Mouse (Mus musculus) embryonic facial prominence, embryonic 11.5 days (tissue): ENCODE results near the gene Ank. TPM values are rescaled to one million over a fixed set of nuclear protein-coding genes. Genes with fewer than 3 reads are reported as not detected.

Experiments
- ATAC-seq: fragments of 200-750 bp; cut with Nextera tagmentation; replicated peaks from 2 replicates; pipeline ENCODE4 v1.8.0; 2017; ENCODE audit warnings: low read depth; ENCODE audit not compliant: insufficient number of reproducible peaks, low FRiP score, low TSS enrichment
- DNase-seq: peaks from one replicate; pipeline ENCODE4 v3.0.0-alpha.2; 2015; ENCODE audit warnings: low spot score
- H3K27ac ChIP-seq: fragments of 300-500 bp; sonication (generic); replicated peaks from 2 replicates; pipeline ENCODE4 v1.5.1; 2014; ENCODE audit warnings: mild to moderate bottlenecking, low read depth, low read length, control low read depth
- H3K27me3 ChIP-seq: fragments of 300-500 bp; sonication (generic); 2 replicates; pipeline ENCODE4 v1.6.1; 2014; ENCODE audit warnings: mild to moderate bottlenecking, low read length, moderate library complexity, mixed read lengths; ENCODE audit not compliant: control insufficient read depth, insufficient read depth
- H3K36me3 ChIP-seq: fragments of 300-500 bp; sonication (generic); replicated peaks from 2 replicates; pipeline ENCODE4 v1.6.1; 2014; ENCODE audit warnings: low read depth, mild to moderate bottlenecking, low read length, moderate library complexity, mixed read lengths; ENCODE audit not compliant: control insufficient read depth, insufficient read depth
- H3K4me1 ChIP-seq: fragments of 300-500 bp; sonication (generic); 2 replicates; pipeline ENCODE4 v1.6.1; 2014; ENCODE audit warnings: low read length, mixed read lengths; ENCODE audit not compliant: control insufficient read depth, insufficient read depth
- H3K4me2 ChIP-seq: fragments of 300-500 bp; sonication (generic); 2 replicates; pipeline ENCODE4 v1.6.1; 2014; ENCODE audit warnings: low read depth, mild to moderate bottlenecking, control low read depth, low read length, moderate library complexity
- H3K4me3 ChIP-seq: fragments of 300-500 bp; sonication (generic); 2 replicates; pipeline ENCODE4 v1.5.1; 2014; ENCODE audit warnings: low read depth, low read length, control low read depth
- H3K9ac ChIP-seq: fragments of 300-500 bp; sonication (generic); replicated peaks from 2 replicates; pipeline ENCODE4 v1.6.1; 2014; ENCODE audit warnings: mild to moderate bottlenecking, control low read depth, low read length
- H3K9me3 ChIP-seq: fragments of 300-500 bp; sonication (generic); replicated peaks from 2 replicates; pipeline ENCODE4 v1.6.1; 2016; ENCODE audit warnings: mild to moderate bottlenecking, low read length, inconsistent platforms, mixed read lengths; ENCODE audit not compliant: control insufficient read depth
- WGBS: fragments of 180-500 bp; shearing (Covaris S2); extraction: QIAGEN DNeasy Blood & Tissue Kit; methylation state at CpG from one replicate; pipeline ENCODE4 v1.1.7; 2014; 5-methylcytosine and 5-hydroxymethylcytosine counted together
- polyA plus RNA-seq: library from polyadenylated mRNA; unstranded; fragments of >200 nt; fragmentation: Nextera tagmentation; extraction: Ambion mirVana; gene quantifications from 2 replicates; pipeline ENCODE4 v1.2.1, GENCODE M21; 2014

Gene Ank
- polyA plus RNA-seq, 1 experiment from 2014 or later = 8.1 TPM

GRCm38 (mm10) chr15:27536186-27536585 lies 69.7 kb downstream of the Ank start:
- DNase-seq (no peak), ATAC-seq (no peak)
- H3K27ac ChIP-seq = no peak overlapping the region
- H3K27me3 ChIP-seq = no peaks in the 10 kb centered on the region
- no peak overlapping the region for H3K9ac ChIP-seq
- H3K4me1 ChIP-seq = no peaks in the 10 kb centered on the region
- no peaks in the 10 kb centered on the region for H3K36me3 ChIP-seq
- WGBS = 95% methylated on average over 7 of the region's 7 CpGs
- H3K9me3 ChIP-seq = no peaks in the 10 kb centered on the region
- no peak overlapping the region for H3K4me2 ChIP-seq
- no peak overlapping the region for H3K4me3 ChIP-seq

- Histone ChIP-seq H3K9ac (no peak overlapping the region), H3K9me3 (no peaks in the 10 kb centered on the region)
- WGBS = 63% methylated on average over 5 of the region's 5 CpGs
Measured at GRCm38 (mm10) chr15:27536771-27537170, 70.3 kb downstream of the Ank start.

DNA sequence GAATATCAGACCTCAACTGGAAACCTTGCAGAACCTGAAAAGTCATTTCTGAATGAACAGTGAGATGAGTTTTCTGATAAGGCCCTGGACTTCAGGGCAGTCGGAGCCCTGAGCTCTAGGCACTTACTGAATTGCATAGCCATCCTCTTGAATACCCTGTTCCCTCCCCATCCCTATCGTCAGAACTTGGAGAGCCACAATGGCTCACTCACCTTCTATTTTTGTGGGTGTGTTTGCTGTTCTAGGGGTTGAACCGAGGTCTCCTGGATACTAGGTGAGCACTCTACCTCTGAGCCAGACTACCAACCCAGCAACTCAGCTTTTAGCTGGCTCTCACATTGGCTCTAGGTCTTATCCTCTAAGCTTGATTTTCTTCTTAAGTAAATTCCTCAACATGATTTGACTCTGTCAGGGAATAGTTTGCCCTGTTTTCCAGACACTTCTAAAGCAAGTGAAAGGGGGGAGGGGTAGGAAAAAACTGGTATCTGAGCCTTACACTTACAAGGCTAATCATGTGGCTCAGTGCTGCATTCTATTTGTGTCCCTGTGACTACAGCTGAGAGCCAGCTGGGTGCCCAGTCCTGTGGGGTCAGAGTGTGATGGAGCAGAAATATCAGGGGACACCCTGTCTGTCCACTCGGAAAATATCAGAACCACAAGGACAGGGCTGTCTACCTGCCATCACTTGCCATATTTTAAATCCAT lies 71.2 kb downstream of the Ank start:
- H3K27me3 ChIP-seq = no peaks in the 10 kb centered on the region
- no peak for ATAC-seq
- H3K4me2 ChIP-seq = no peak overlapping the region
- H3K27ac ChIP-seq = no peak overlapping the region
- H3K4me3 ChIP-seq = no peak overlapping the region
- no peaks in the 10 kb centered on the region for H3K4me1 ChIP-seq
- H3K36me3 ChIP-seq = no peaks in the 10 kb centered on the region
- DNase-seq = no peak
- H3K9ac ChIP-seq = no peak overlapping the region
- H3K9me3 ChIP-seq = no peaks in the 10 kb centered on the region
- WGBS = 61% methylated on average over 4 of the region's 4 CpGs

More at GRCm38 (mm10) chr15:27536771-27537170, 70.3 kb downstream of the Ank start:
- Histone ChIP-seq H3K27me3 (no peaks in the 10 kb centered on the region), H3K4me2 (no peak overlapping the region), H3K4me1 (no peaks in the 10 kb centered on the region), H3K36me3 (no peaks in the 10 kb centered on the region), H3K4me3 (no peak overlapping the region), H3K27ac (no peak overlapping the region)
- DNase-seq (no peak), ATAC-seq (no peak)

- Histone ChIP-seq H3K4me3 (no peak overlapping the region), H3K4me1 (no peaks in the 10 kb centered on the region), H3K36me3 (no peaks in the 10 kb centered on the region), H3K27me3 (no peaks in the 10 kb centered on the region), H3K9me3 (no peaks in the 10 kb centered on the region), H3K4me2 (no peak overlapping the region), H3K9ac (no peak overlapping the region), H3K27ac (no peak overlapping the region)
- no peak for ATAC-seq
- WGBS = 84% methylated on average over 9 of the region's 9 CpGs
- DNase-seq = no peak
Measured at GRCm38 (mm10) chr15:27539745-27540144, 73.3 kb downstream of the Ank start.

DNA sequence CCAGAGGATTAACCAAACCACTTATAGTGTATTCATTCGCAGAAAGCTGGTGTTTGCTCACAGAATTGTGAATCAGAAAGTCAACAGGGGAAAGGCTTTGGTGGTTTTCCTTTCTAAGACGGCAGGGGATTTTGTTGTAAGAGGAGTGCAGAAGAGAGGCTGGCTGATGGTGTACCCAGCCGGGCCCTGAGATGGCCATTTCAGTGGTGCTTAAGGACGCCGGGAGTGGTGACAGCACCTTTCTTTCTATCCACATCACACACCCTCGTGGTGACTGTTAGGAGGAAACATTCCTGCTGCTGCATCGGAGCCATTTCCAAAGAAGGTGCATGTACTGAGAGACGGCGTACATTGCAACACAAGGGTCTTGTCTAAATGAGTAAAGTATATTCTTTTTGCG lies 78.7 kb downstream of the Ank start:
- Histone ChIP-seq H3K9ac (no peak overlapping the region), H3K27me3 (no peaks in the 10 kb centered on the region), H3K36me3 (no peaks in the 10 kb centered on the region), H3K4me1 (no peaks in the 10 kb centered on the region), H3K27ac (no peak overlapping the region), H3K9me3 (no peaks in the 10 kb centered on the region), H3K4me2 (no peak overlapping the region), H3K4me3 (no peak overlapping the region)
- DNase-seq = no peak
- 87% methylated on average over 10 of the region's 10 CpGs for WGBS
- ATAC-seq = no peak

DNA sequence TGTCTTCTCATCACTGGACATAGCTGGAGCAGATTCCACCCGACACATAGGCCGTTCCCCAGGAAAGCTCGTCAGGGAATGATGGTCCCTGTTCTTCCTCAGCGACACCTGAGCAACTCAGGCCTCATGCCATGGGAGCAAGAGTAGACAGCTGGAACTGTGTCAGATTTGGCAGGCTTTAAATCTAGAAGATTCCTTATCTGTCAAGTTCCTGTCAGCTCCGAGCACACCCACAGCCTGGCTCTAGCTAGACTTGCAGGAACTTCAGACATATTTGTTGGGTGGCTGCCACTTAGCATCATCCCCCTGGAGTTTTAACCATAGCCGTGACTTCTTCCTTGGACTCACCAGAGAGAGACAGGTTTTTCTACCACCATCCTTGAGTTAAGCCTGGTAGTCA lies 81.6 kb downstream of the Ank start:
- Histone ChIP-seq H3K9ac (no peak overlapping the region), H3K4me3 (no peak overlapping the region), H3K4me2 (no peak overlapping the region), H3K4me1 (no peaks in the 10 kb centered on the region), H3K36me3 (no peaks in the 10 kb centered on the region), H3K27ac (no peak overlapping the region), H3K27me3 (no peaks in the 10 kb centered on the region), H3K9me3 (no peaks in the 10 kb centered on the region)
- DNase-seq = no peak
- WGBS = 95% methylated on average over 6 of the region's 6 CpGs
- ATAC-seq = no peak

- Histone ChIP-seq H3K36me3 (no peaks in the 10 kb centered on the region), H3K9me3 (no peaks in the 10 kb centered on the region), H3K4me1 (no peaks in the 10 kb centered on the region), H3K4me2 (no peak overlapping the region), H3K9ac (no peak overlapping the region), H3K27ac (no peak overlapping the region), H3K27me3 (no peaks in the 10 kb centered on the region), H3K4me3 (no peak overlapping the region)
- DNase-seq (no peak), ATAC-seq (no peak)
- WGBS = 80% methylated on average over 10 of the region's 10 CpGs
Measured at GRCm38 (mm10) chr15:27549071-27549470, 82.6 kb downstream of the Ank start.

- Histone ChIP-seq H3K27ac (no peak overlapping the region), H3K4me3 (no peak overlapping the region), H3K4me1 (no peaks in the 10 kb centered on the region), H3K36me3 (no peaks in the 10 kb centered on the region), H3K27me3 (no peaks in the 10 kb centered on the region), H3K9ac (no peak overlapping the region), H3K4me2 (no peak overlapping the region), H3K9me3 (no peaks in the 10 kb centered on the region)
- WGBS = 84% methylated on average over 7 of the region's 7 CpGs
- ATAC-seq = no peak
- DNase-seq = no peak
Measured at GRCm38 (mm10) chr15:27549878-27550277, 83.4 kb downstream of the Ank start.
